Mouse (Mus musculus) cerebellum, adult 2 months (tissue): ENCODE measurements around the gene Ltbr.

Source experiments
- CTCF ChIP-seq: fragments of 200-500 bp; IDR thresholded peaks from 2 replicates; pipeline ENCODE4 v1.5.1; 2011; ENCODE audit warnings: low read depth, mild to moderate bottlenecking, control low read depth, low read length, moderate library complexity, borderline replicate concordance; ENCODE audit not compliant: insufficient read depth
- POLR2A ChIP-seq: fragments of 200-500 bp; IDR thresholded peaks from 2 replicates; pipeline ENCODE4 v1.6.1; 2011; ENCODE audit warnings: low read length, control low read depth, borderline replicate concordance; ENCODE audit not compliant: insufficient read depth

- TF ChIP-seq POLR2A (no peak), CTCF (no peak)
These were observed 4.3 kb downstream of the Ltbr start for GRCm38 (mm10) chr6:125309406-125309805.
